Mouse (Mus musculus) C2C12 (cell line): ENCODE results near the gene Dock4.

Source experiments
- CTCF ChIP-seq: IDR thresholded peaks from one replicate; pipeline ENCODE4 v1.5.1; 2011; ENCODE audit not compliant: control insufficient read depth, insufficient read depth, insufficient read length
- FOSL1 ChIP-seq: IDR thresholded peaks from one replicate; pipeline ENCODE4 v1.8.0; 2011; ENCODE audit warnings: mild to moderate bottlenecking, low read length; ENCODE audit not compliant: poor library complexity, insufficient read depth, severe bottlenecking
- MAX ChIP-seq: IDR thresholded peaks from one replicate; pipeline ENCODE4 v1.6.1; 2011; ENCODE audit warnings: mild to moderate bottlenecking, control low read depth
- MYOD1 ChIP-seq: IDR thresholded peaks from one replicate; pipeline ENCODE4 v1.6.1; 2011; ENCODE audit warnings: low read depth; ENCODE audit not compliant: control insufficient read depth, insufficient read length
- MYOG ChIP-seq: IDR thresholded peaks from one replicate; pipeline ENCODE4 v1.6.1; 2011; ENCODE audit not compliant: control insufficient read depth, insufficient read length; ENCODE audit errors: extremely low read depth

DNA sequence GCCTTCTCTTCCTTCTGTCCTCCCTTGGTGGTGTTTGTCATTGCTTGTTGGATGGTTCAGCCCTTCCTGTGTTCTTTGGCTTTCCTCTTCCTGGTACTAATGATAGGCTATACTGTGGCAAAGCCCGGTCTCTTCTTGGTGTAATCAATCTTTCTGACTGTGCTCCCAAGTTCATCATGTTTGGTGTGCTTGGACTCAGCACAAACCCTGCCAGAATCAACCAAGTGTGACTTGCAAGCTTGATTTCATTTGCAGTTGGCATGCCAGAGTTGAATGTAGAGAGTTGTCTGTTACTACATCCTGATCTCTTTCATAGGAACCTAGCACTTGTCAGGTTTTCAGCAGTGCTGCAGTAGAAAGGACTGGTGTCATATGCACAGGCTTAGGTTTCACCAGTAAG lies 106.4 kb downstream of the Dock4 start:
- TF ChIP-seq CTCF (no peak), MAX (no peak), MYOD1 (no peak), MYOG (no peak), FOSL1 (no peak)
